Mouse (Mus musculus): ENCODE results near the gene Gfod1. TPM values are rescaled to one million over a fixed set of nuclear protein-coding genes. Genes with fewer than 3 reads are reported as not detected.

The Gfod1 gene
- polyA plus RNA-seq (2015; fragmentation: Nextera tagmentation; extraction: Ambion mirVana) = 0.13 and 0.18 TPM in 2 replicates

GRCm38 (mm10) chr13:43304018-43304431, at the start of gene Gfod1:
TSS of gene Gfod1 (minus strand) at chr13:43304172.
- no peaks in the 10 kb centered on the region for H3K36me3 ChIP-seq (ENCODE audit: control insufficient read depth, insufficient read depth, low read length)
- peak within 1 kb of the TSS; percentile 74 for H3K9ac ChIP-seq (ENCODE audit: low read depth, low read length)
- peak within 1 kb of the TSS; percentile 100 for H3K4me2 ChIP-seq (ENCODE audit: low read depth, low read length)
- H3K4me3 ChIP-seq (ENCODE audit: low read length) = peak within 1 kb of the TSS; percentile 71
- peaks cover 20% of the 10 kb centered on the region for H3K27me3 ChIP-seq (replicated peaks; ENCODE audit: control insufficient read depth, insufficient read depth, low read length)
- WGBS = under 1% methylated on average over 53 of the region's 53 CpGs
- peak; percentile 99 for ATAC-seq
- H3K4me1 ChIP-seq (ENCODE audit: control insufficient read depth, insufficient read depth, low read length) = peaks cover 16% of the 10 kb centered on the region
- peak within 1 kb of the TSS; percentile 76 for H3K27ac ChIP-seq (ENCODE audit: low read length)
- no peaks in the 10 kb centered on the region for H3K9me3 ChIP-seq (ENCODE audit: control insufficient read depth, low read length)

DNA sequence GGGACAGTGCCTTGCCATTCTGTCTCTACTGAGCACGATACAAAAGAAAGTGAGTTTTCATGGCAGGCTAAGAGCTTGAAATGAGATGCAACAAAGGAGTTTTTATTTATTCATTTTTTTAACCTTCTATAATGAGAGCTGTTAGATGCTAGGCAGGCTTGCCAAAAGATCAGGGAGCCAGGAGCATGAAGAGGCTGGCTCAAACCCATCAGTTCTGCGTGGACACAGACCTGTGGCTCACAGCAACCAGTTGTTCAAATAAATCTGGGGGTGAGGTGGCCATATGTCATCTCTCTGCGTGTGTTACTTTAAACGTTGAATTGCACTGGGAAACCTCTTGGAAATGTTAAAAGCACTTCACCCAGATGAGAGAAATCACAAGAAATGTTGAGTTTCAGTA, 49.4 kb upstream of the Gfod1 start:
- Histone ChIP-seq H3K4me2 (ENCODE audit: low read depth, low read length) (no peak overlapping the region), H3K4me1 (ENCODE audit: control insufficient read depth, insufficient read depth, low read length) (no peaks in the 10 kb centered on the region), H3K27me3 (replicated peaks; ENCODE audit: control insufficient read depth, insufficient read depth, low read length) (no peaks in the 10 kb centered on the region), H3K27ac (ENCODE audit: low read length) (no peak overlapping the region), H3K9me3 (ENCODE audit: control insufficient read depth, low read length) (no peaks in the 10 kb centered on the region), H3K4me3 (ENCODE audit: low read length) (no peak overlapping the region), H3K36me3 (ENCODE audit: control insufficient read depth, insufficient read depth, low read length) (no peaks in the 10 kb centered on the region), H3K9ac (ENCODE audit: low read depth, low read length) (no peak overlapping the region)
- ATAC-seq = no peak
- 58% methylated on average over 4 of the region's 4 CpGs for WGBS

- Histone ChIP-seq H3K4me2 (ENCODE audit: low read depth, low read length) (no peak overlapping the region), H3K9ac (ENCODE audit: low read depth, low read length) (no peak overlapping the region), H3K27me3 (replicated peaks; ENCODE audit: control insufficient read depth, insufficient read depth, low read length) (no peaks in the 10 kb centered on the region), H3K27ac (ENCODE audit: low read length) (no peak overlapping the region), H3K36me3 (ENCODE audit: control insufficient read depth, insufficient read depth, low read length) (no peaks in the 10 kb centered on the region), H3K4me3 (ENCODE audit: low read length) (no peak overlapping the region), H3K4me1 (ENCODE audit: control insufficient read depth, insufficient read depth, low read length) (no peaks in the 10 kb centered on the region), H3K9me3 (ENCODE audit: control insufficient read depth, low read length) (no peaks in the 10 kb centered on the region)
- WGBS = 63% methylated on average over 9 of the region's 9 CpGs
- ATAC-seq = no peak
Measured at GRCm38 (mm10) chr13:43350489-43351169, 46.7 kb upstream of the Gfod1 start.

DNA sequence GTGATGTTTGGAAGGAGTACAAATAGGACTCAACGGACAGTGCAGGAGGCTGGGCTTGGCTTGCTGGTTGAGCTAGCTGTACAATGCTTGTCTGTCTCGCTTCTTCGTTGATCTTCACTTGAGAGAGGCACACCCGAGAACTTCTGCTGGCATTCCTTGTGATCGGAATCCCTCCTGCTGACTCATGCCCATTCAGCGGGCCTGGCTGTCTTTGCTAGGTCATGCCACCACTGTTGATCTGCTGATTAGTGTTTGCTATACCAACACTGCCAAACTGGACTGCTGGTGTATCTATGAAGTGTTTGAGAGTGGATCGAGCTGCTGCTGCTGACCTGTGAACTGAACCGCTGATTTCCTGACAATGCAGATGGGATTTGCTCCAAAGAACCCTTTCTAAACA, 45.4 kb upstream of the Gfod1 start:
- no peaks in the 10 kb centered on the region for H3K4me1 ChIP-seq (ENCODE audit: control insufficient read depth, insufficient read depth, low read length)
- ATAC-seq = no peak
- 88% methylated on average over 8 of the region's 8 CpGs for WGBS
- H3K27me3 ChIP-seq (replicated peaks; ENCODE audit: control insufficient read depth, insufficient read depth, low read length) = no peaks in the 10 kb centered on the region
- no peaks in the 10 kb centered on the region for H3K36me3 ChIP-seq (ENCODE audit: control insufficient read depth, insufficient read depth, low read length)
- no peak overlapping the region for H3K9ac ChIP-seq (ENCODE audit: low read depth, low read length)
- H3K4me3 ChIP-seq (ENCODE audit: low read length) = no peak overlapping the region
- no peak overlapping the region for H3K4me2 ChIP-seq (ENCODE audit: low read depth, low read length)
- no peaks in the 10 kb centered on the region for H3K9me3 ChIP-seq (ENCODE audit: control insufficient read depth, low read length)
- H3K27ac ChIP-seq (ENCODE audit: low read length) = no peak overlapping the region

GRCm38 (mm10) chr13:43346825-43347224, 42.9 kb upstream of the Gfod1 start:
- no peak overlapping the region for H3K4me3 ChIP-seq (ENCODE audit: low read length)
- no peaks in the 10 kb centered on the region for H3K36me3 ChIP-seq (ENCODE audit: control insufficient read depth, insufficient read depth, low read length)
- no peaks in the 10 kb centered on the region for H3K4me1 ChIP-seq (ENCODE audit: control insufficient read depth, insufficient read depth, low read length)
- H3K27me3 ChIP-seq (replicated peaks; ENCODE audit: control insufficient read depth, insufficient read depth, low read length) = no peaks in the 10 kb centered on the region
- H3K27ac ChIP-seq (ENCODE audit: low read length) = no peak overlapping the region
- H3K9me3 ChIP-seq (ENCODE audit: control insufficient read depth, low read length) = no peaks in the 10 kb centered on the region
- no peak overlapping the region for H3K4me2 ChIP-seq (ENCODE audit: low read depth, low read length)
- no peak overlapping the region for H3K9ac ChIP-seq (ENCODE audit: low read depth, low read length)
- no peak for ATAC-seq

DNA sequence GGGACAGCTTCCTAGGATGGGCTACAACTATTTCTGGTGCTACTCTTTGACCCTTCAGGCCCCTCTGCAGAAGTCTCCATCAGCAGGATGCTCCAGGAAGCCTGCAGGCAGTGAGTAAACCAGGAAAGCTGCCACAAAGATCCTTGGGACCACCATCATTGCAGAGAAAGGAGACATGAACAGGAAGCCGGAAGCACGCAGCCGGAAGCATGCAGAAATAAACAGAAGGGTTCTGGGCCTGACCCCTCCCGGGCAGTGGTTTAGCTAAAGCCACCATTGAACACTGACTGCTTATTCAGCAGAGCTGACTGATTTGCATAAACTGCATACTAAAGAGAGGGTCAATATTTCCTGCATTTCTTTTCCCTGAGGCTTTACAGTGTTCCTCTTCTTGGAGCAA, 34.7 kb upstream of the Gfod1 start:
- Histone ChIP-seq H3K27me3 (replicated peaks; ENCODE audit: control insufficient read depth, insufficient read depth, low read length) (no peaks in the 10 kb centered on the region), H3K9me3 (ENCODE audit: control insufficient read depth, low read length) (no peaks in the 10 kb centered on the region), H3K27ac (ENCODE audit: low read length) (no peak overlapping the region), H3K4me3 (ENCODE audit: low read length) (no peak overlapping the region), H3K4me1 (ENCODE audit: control insufficient read depth, insufficient read depth, low read length) (peaks cover 6% of the 10 kb centered on the region), H3K4me2 (ENCODE audit: low read depth, low read length) (no peak overlapping the region), H3K36me3 (ENCODE audit: control insufficient read depth, insufficient read depth, low read length) (no peaks in the 10 kb centered on the region), H3K9ac (ENCODE audit: low read depth, low read length) (no peak overlapping the region)
- 56% methylated on average over 4 of the region's 4 CpGs for WGBS
- ATAC-seq = no peak

DNA sequence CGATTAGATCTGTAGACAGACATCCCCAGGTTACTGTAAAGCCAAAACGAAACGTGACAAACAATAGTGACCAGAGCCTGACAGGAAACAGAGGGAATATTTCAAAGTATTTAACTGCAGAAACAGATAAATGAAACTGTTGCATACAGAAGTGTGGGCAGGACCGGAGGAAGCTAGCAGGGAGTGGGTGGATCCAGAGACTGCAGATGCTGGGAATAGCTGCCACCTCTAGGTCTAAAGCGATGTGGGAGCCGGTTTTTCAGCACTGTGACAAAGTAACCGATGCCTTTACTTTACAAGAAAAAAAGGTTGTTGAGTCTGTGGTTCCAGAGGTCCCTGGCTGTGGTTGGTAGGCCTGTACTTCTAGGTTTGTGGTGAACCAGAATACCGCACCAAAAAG, 34.0 kb upstream of the Gfod1 start:
- Histone ChIP-seq H3K4me1 (ENCODE audit: control insufficient read depth, insufficient read depth, low read length) (peaks cover 6% of the 10 kb centered on the region), H3K9ac (ENCODE audit: low read depth, low read length) (no peak overlapping the region), H3K4me3 (ENCODE audit: low read length) (no peak overlapping the region), H3K27ac (ENCODE audit: low read length) (no peak overlapping the region), H3K27me3 (replicated peaks; ENCODE audit: control insufficient read depth, insufficient read depth, low read length) (no peaks in the 10 kb centered on the region), H3K9me3 (ENCODE audit: control insufficient read depth, low read length) (no peaks in the 10 kb centered on the region), H3K36me3 (ENCODE audit: control insufficient read depth, insufficient read depth, low read length) (no peaks in the 10 kb centered on the region), H3K4me2 (ENCODE audit: low read depth, low read length) (no peak overlapping the region)
- ATAC-seq = no peak
- 91% methylated on average over 8 of the region's 8 CpGs for WGBS

DNA sequence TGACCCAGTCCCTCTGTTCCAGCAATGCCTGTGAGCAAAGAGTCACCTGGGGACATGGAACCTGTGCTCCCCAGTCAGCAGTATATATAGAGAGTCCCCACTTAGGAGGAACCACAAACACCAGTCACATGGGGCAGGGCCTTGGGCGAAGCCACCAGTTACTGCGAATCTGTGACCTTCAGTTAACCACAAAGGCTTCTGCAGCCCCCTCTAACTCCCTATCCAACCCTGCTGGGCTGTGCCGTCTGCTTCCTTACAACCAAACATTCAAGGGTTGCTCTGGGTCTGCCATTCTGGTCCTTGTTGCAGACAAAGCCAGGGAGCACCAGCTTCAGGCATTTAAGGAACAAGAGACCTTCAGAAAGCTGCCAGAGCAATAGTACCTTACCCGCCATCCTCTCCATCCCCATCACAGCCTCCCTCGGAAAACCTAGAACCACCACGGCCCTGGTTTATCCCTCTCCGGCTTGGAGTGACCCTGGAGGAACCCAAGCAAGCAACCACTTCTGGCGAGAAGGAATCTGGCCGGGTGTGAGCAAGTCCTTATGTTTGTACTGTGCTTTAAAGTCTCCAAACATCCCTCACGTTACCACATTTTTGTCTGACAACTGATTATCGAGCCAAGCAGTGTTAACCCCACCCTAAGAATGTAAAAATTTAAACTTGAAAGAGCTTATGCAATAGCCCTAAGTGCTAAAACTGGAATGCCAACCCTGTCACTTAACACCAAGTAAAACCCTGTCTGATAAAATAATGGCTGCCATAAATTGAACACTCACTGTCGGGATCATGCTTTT, 32.7 kb upstream of the Gfod1 start:
- Histone ChIP-seq H3K9ac (ENCODE audit: low read depth, low read length) (no peak overlapping the region), H3K4me1 (ENCODE audit: control insufficient read depth, insufficient read depth, low read length) (peaks cover 6% of the 10 kb centered on the region), H3K4me2 (ENCODE audit: low read depth, low read length) (no peak overlapping the region), H3K4me3 (ENCODE audit: low read length) (no peak overlapping the region), H3K9me3 (ENCODE audit: control insufficient read depth, low read length) (no peaks in the 10 kb centered on the region), H3K27ac (ENCODE audit: low read length) (peak overlapping the region; percentile 23), H3K36me3 (ENCODE audit: control insufficient read depth, insufficient read depth, low read length) (no peaks in the 10 kb centered on the region), H3K27me3 (replicated peaks; ENCODE audit: control insufficient read depth, insufficient read depth, low read length) (no peaks in the 10 kb centered on the region)
- 54% methylated on average over 12 of the region's 12 CpGs for whole genome bisulfite sequencing
- no peak; the same call in 1 of the 2 replicates for ATAC-seq

DNA sequence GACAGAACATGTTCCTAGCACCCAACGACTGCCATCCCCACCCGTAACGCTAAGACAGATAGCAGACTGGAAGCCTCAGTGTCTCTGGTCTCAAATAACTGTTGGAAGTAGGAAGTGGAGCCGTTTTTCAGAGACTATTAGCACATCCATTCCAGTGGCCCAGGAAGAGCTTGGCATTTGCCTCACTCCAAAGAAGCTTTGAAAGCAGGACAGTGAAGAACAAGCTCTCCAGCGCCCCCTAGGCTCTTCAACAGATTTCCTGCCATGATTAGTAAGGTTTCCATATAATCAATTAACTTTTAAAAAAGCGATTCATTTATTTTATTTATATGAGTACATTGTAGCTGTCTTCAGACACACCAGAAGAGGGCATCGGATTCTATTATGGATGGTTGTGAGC, 28.6 kb upstream of the Gfod1 start:
- Histone ChIP-seq H3K9me3 (ENCODE audit: control insufficient read depth, low read length) (no peaks in the 10 kb centered on the region), H3K9ac (ENCODE audit: low read depth, low read length) (no peak overlapping the region), H3K27ac (ENCODE audit: low read length) (no peak overlapping the region), H3K4me3 (ENCODE audit: low read length) (no peak overlapping the region), H3K27me3 (replicated peaks; ENCODE audit: control insufficient read depth, insufficient read depth, low read length) (no peaks in the 10 kb centered on the region), H3K4me2 (ENCODE audit: low read depth, low read length) (no peak overlapping the region), H3K36me3 (ENCODE audit: control insufficient read depth, insufficient read depth, low read length) (no peaks in the 10 kb centered on the region), H3K4me1 (ENCODE audit: control insufficient read depth, insufficient read depth, low read length) (no peaks in the 10 kb centered on the region)
- ATAC-seq = no peak
- 48% methylated on average over 7 of the region's 7 CpGs for WGBS
